Mouse (Mus musculus): ENCODE results near the gene Tsga10ip.
"Not testable (repeated sequence)": the region's sequence is repeated elsewhere in the genome, so short reads cannot be mapped to it uniquely, and the experiment has no call there.

Tsga10ip gene

GRCm38 (mm10) chr19:5388588-5389242 is 13.6 kb downstream of the Tsga10ip start, which contains the start of gene Sart1:
TSS of gene Sart1 (minus strand) at chr19:5388703.
- peak; percentile 94 for DNase-seq (ENCODE audit: low spot score)

- DNase-seq (ENCODE audit: low spot score): no peak
These were observed 14.3 kb downstream of the Tsga10ip start for GRCm38 (mm10) chr19:5388011-5388441.

GRCm38 (mm10) chr19:5384715-5385114 is 17.6 kb downstream of the Tsga10ip start:
- no peak for DNase-seq (ENCODE audit: low spot score)

- no peak for DNase-seq (ENCODE audit: low spot score)
These were observed 19.0 kb downstream of the Tsga10ip start for GRCm38 (mm10) chr19:5383326-5383725.

GRCm38 (mm10) chr19:5377446-5377845 is 24.9 kb downstream of the Tsga10ip start:
- DNase-seq (ENCODE audit: low spot score): no peak

- DNase-seq (ENCODE audit: low spot score): no peak
These were observed 27.6 kb downstream of the Tsga10ip start for GRCm38 (mm10) chr19:5374748-5375147.

GRCm38 (mm10) chr19:5374177-5374576 is 28.1 kb downstream of the Tsga10ip start:
- DNase-seq (ENCODE audit: low spot score): no peak

- no peak for DNase-seq (ENCODE audit: low spot score)
These were observed 29.6 kb downstream of the Tsga10ip start for GRCm38 (mm10) chr19:5372724-5373123.

- DNase-seq (ENCODE audit: low spot score): no peak
These were observed 31.4 kb downstream of the Tsga10ip start for GRCm38 (mm10) chr19:5370932-5371331.

GRCm38 (mm10) chr19:5367455-5367854 is 34.9 kb downstream of the Tsga10ip start:
- DNase-seq (ENCODE audit: low spot score): no peak

GRCm38 (mm10) chr19:5367053-5367359 is 35.3 kb downstream of the Tsga10ip start, which contains the start of gene Banf1:
TSS of gene Banf1 (minus strand) at chr19:5367168.
- no peak for DNase-seq (ENCODE audit: low spot score)

- DNase-seq (ENCODE audit: low spot score): peak; percentile 88
These were observed 35.9 kb downstream of the Tsga10ip start, which contains the start of gene Eif1ad for GRCm38 (mm10) chr19:5366175-5367052. TSS of gene Eif1ad (plus strand) at chr19:5366741.

- DNase-seq (ENCODE audit: low spot score): no peak
These were observed 36.6 kb downstream of the Tsga10ip start for GRCm38 (mm10) chr19:5365751-5366150.

GRCm38 (mm10) chr19:5364124-5364523 is 38.2 kb downstream of the Tsga10ip start:
- no peak for DNase-seq (ENCODE audit: low spot score)

GRCm38 (mm10) chr19:5362186-5362585 is 40.1 kb downstream of the Tsga10ip start:
- DNase-seq (ENCODE audit: low spot score): no peak

GRCm38 (mm10) chr19:5356080-5356479 is 46.2 kb downstream of the Tsga10ip start:
- no peak for DNase-seq (ENCODE audit: low spot score)

GRCm38 (mm10) chr19:5353609-5354008 is 48.7 kb downstream of the Tsga10ip start:
- DNase-seq (ENCODE audit: low spot score): no peak

- DNase-seq (ENCODE audit: low spot score): not testable (repeated sequence)
These were observed 52.8 kb downstream of the Tsga10ip start, which contains the start of gene Cst6 for GRCm38 (mm10) chr19:5349502-5349873. TSS of gene Cst6 (minus strand) at chr19:5349574.

GRCm38 (mm10) chr19:5348526-5349501 is 53.5 kb downstream of the Tsga10ip start:
- DNase-seq (ENCODE audit: low spot score): no peak

- no peak for DNase-seq (ENCODE audit: low spot score)
These were observed 54.3 kb downstream of the Tsga10ip start for GRCm38 (mm10) chr19:5348064-5348463.

- DNase-seq (ENCODE audit: low spot score): no peak
These were observed 56.8 kb downstream of the Tsga10ip start for GRCm38 (mm10) chr19:5345297-5346131.
